Comparison of ENCODE assay signal across 8 mouse cellular contexts in genomic region chr8:119574437-119575365, GRCm38 (mm10). TPM values are rescaled to one million over a fixed set of nuclear protein-coding genes. Genes with fewer than 3 reads are reported as not detected.
DNase-seq lines count a peak whose midpoint lies in the region; ATAC-seq lines count a peak whose summit lies in the region.

TSS of gene Hsdl1 (minus strand) at chr8:119575183.
TSS of gene Dnaaf1 (plus strand) at chr8:119575235.

- peak within 1 kb of the TSS; percentile 58 for H3K4me3 ChIP-seq in hindbrain, embryonic 14.5 days (replicated peaks; ENCODE audit: low read length)

- H3K4me1 ChIP-seq in hindbrain, embryonic 14.5 days (replicated peaks; ENCODE audit: control insufficient read depth, insufficient read depth, low read length): peaks cover 14% of the 10 kb centered on the region

- no peaks in the 10 kb centered on the region for H3K9me3 ChIP-seq in hindbrain, embryonic 14.5 days (ENCODE audit: control insufficient read depth, low read length)

- 0 out of 2 replicates have a peak, but pooled peaks cover 6% of the 10 kb centered on the region for H3K27me3 ChIP-seq in hindbrain, embryonic 14.5 days (ENCODE audit: control insufficient read depth, insufficient read depth, low read length)

- DNase-seq in T-cell, adult 2 months (ENCODE audit: low spot score): peak; percentile 92
- DNase-seq in cerebellum, postnatal 25 days: peak; percentile 98 to 99
- DNase-seq in frontal cortex, postnatal 25 days (ENCODE audit: low spot score in 2 of 2): peak; percentile 89 to 94
- DNase-seq in hindbrain, embryonic 14.5 days (ENCODE audit: low spot score): peak; percentile 93
- DNase-seq in left cerebral cortex, adult 11 months (ENCODE audit: low spot score): peak; percentile 87
- peak; percentile 96 for DNase-seq in lung, postnatal 36 days
- peak; percentile 93 for DNase-seq in retina, embryonic 14.5 days (ENCODE audit: low spot score)
- peak; percentile 95 to 96 for DNase-seq in thymus, postnatal 36 days

- WGBS in hindbrain, embryonic 14.5 days: under 1% methylated on average over 91 of the region's 97 CpGs

- peak within 1 kb of the TSS; percentile 71 for H3K9ac ChIP-seq in hindbrain, embryonic 14.5 days

- no peaks in the 10 kb centered on the region for H3K36me3 ChIP-seq in hindbrain, embryonic 14.5 days (replicated peaks; ENCODE audit: control insufficient read depth, insufficient read depth)

- ATAC-seq in hindbrain, embryonic 14.5 days (ENCODE audit: low FRiP score): peak; percentile 88

- H3K27ac ChIP-seq in hindbrain, embryonic 14.5 days: peak within 1 kb of the TSS; percentile 72

- H3K4me2 ChIP-seq in hindbrain, embryonic 14.5 days (replicated peaks): peak within 1 kb of the TSS; percentile 69

RNA-seq across cellular contexts. Expression of gene Hsdl1, which starts in this region (rescaled TPM):
- 163 and 182 TPM in 2 replicates for polyA plus RNA-seq in hindbrain, embryonic 14.5 days (2014; fragmentation: Nextera tagmentation; extraction: Ambion mirVana)

RNA-seq across cellular contexts. Expression of gene Dnaaf1, which starts in this region (rescaled TPM):
- 0.51 and 0.53 TPM in 2 replicates for polyA plus RNA-seq in hindbrain, embryonic 14.5 days (2014; fragmentation: Nextera tagmentation; extraction: Ambion mirVana)

Comparison
In these comparisons a context has a peak if more than half of its experiments do, and no peak if none do; other contexts are left out.
1. Peak in every context shown above with its lines: DNase-seq, ATAC-seq, H3K4me3 ChIP-seq and H3K27ac ChIP-seq.